Mouse (Mus musculus) midbrain, postnatal 0 days (tissue): ENCODE measurements around the gene Ccr10. TPM values are rescaled to one million over a fixed set of nuclear protein-coding genes. Genes with fewer than 3 reads are reported as not detected.

Source experiments
- ATAC-seq: fragments of 200-750 bp; cut with Nextera tagmentation; 2 replicates; pipeline ENCODE4 v1.8.0; 2017; ENCODE audit warnings: moderate number of reproducible peaks, mild to moderate bottlenecking, moderate TSS enrichment, moderate library complexity; ENCODE audit not compliant: low FRiP score
- DNase-seq: peaks from one replicate; pipeline ENCODE4 v3.0.0-alpha.2; 2015; ENCODE audit warnings: low spot score
- H3K27ac ChIP-seq: fragments of 300-500 bp; sonication (generic); 2 replicates; pipeline ENCODE4 v1.5.1; 2014; ENCODE audit warnings: low read depth, mild to moderate bottlenecking, low read length, mixed read lengths
- H3K27me3 ChIP-seq: fragments of 300-500 bp; sonication (generic); 2 replicates; pipeline ENCODE4 v1.6.1; 2014; ENCODE audit warnings: low read length, control low read depth, mixed read lengths; ENCODE audit not compliant: insufficient read depth
- H3K36me3 ChIP-seq: fragments of 300-500 bp; sonication (generic); 2 replicates; pipeline ENCODE4 v1.6.1; 2014; ENCODE audit warnings: low read length, control low read depth, mixed read lengths; ENCODE audit not compliant: insufficient read depth
- H3K4me1 ChIP-seq: fragments of 300-500 bp; sonication (generic); 2 replicates; pipeline ENCODE4 v1.6.1; 2014; ENCODE audit warnings: mild to moderate bottlenecking, control low read depth, antibody characterized with exemption, low read length, mixed read lengths; ENCODE audit not compliant: insufficient read depth
- H3K4me2 ChIP-seq: fragments of 300-500 bp; sonication (generic); 2 replicates; pipeline ENCODE4 v1.6.1; 2014; ENCODE audit warnings: low read depth, mild to moderate bottlenecking, low read length, mixed read lengths; ENCODE audit not compliant: poor library complexity, severe bottlenecking
- H3K4me3 ChIP-seq: fragments of 300-500 bp; sonication (generic); 2 replicates; pipeline ENCODE4 v1.5.1; 2014; ENCODE audit warnings: low read depth, mild to moderate bottlenecking, low read length, moderate library complexity
- H3K9ac ChIP-seq: fragments of 300-500 bp; sonication (generic); replicated peaks from 2 replicates; pipeline ENCODE4 v1.6.1; 2014; ENCODE audit warnings: mild to moderate bottlenecking, low read length, moderate library complexity, mixed read lengths; ENCODE audit not compliant: poor library complexity, severe bottlenecking
- H3K9me3 ChIP-seq: fragments of 300-500 bp; sonication (generic); 2 replicates; pipeline ENCODE4 v1.6.1; 2016; ENCODE audit warnings: low read length, control low read depth
- CTCF ChIP-seq: IDR thresholded peaks from 2 replicates; pipeline ENCODE4 v1.5.1; 2016; ENCODE audit warnings: antibody characterized with exemption, mild to moderate bottlenecking
- WGBS: fragments of 180-500 bp; shearing (Covaris S2); extraction: QIAGEN DNeasy Blood & Tissue Kit; methylation state at CpG from one replicate; pipeline ENCODE4 v1.1.7; 2014; 5-methylcytosine and 5-hydroxymethylcytosine counted together
- polyA plus RNA-seq: library from polyadenylated mRNA; unstranded; fragments of >200 nt; fragmentation: Nextera tagmentation; extraction: Ambion mirVana; gene quantifications from 2 replicates; pipeline ENCODE4 v1.2.1, GENCODE M21; 2015
- total RNA-seq: library from RNA; depleted of rRNA; stranded (reverse); fragments of >200 nt; gene quantifications from 2 replicates; pipeline ENCODE4 v1.2.3, GENCODE M21; 2014

Gene Ccr10
- total and polyA plus RNA-seq, 2 experiments from 2014 or later = 0.83 to 1.4 TPM

DNA sequence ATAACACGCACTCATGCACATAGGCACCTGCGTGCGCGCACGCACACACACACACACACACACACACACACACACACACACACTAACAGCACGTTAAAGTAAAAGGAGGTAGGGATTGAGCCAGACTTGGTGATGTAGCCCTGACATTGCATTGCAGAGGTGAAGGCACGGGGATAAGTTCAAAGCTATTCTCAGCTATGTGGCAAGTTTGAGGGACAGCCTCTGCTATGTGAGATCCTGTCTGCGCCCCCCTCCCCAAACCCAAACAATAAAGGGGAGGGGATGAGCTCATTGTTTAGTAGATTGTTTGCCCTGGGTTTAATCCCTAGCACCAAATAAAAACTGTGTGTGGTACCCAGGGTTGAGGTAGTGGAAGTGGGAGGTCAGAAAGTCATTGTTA, 34.2 kb downstream of the Ccr10 start:
- no peak overlapping the region for H3K4me3 ChIP-seq
- H3K4me2 ChIP-seq = no peak overlapping the region
- DNase-seq (no peak), ATAC-seq (no peak)
- no peaks in the 10 kb centered on the region for H3K36me3 ChIP-seq
- H3K27ac ChIP-seq = no peak overlapping the region
- peaks cover 6% of the 10 kb centered on the region; the same call in 1 of the 2 replicates for H3K4me1 ChIP-seq
- H3K9me3 ChIP-seq = no peaks in the 10 kb centered on the region
- TF ChIP-seq CTCF = no peak
- WGBS = 80% methylated on average over 8 of the region's 8 CpGs
- H3K27me3 ChIP-seq = no peaks in the 10 kb centered on the region
- no peak overlapping the region for H3K9ac ChIP-seq

- Histone ChIP-seq H3K4me3 (peak overlapping the region; percentile 20), H3K9me3 (no peaks in the 10 kb centered on the region), H3K27ac (no peak overlapping the region), H3K4me1 (0 out of 2 replicates have a peak, but pooled peaks cover 3% of the 10 kb centered on the region), H3K4me2 (peak overlapping the region; percentile 45), H3K27me3 (no peaks in the 10 kb centered on the region), H3K9ac (0 out of 2 replicates have a peak overlapping the region, but pooled peaks have one; percentile 19), H3K36me3 (no peaks in the 10 kb centered on the region)
- TF ChIP-seq CTCF = no peak
- ATAC-seq (no peak), DNase-seq (peak; percentile 62)
- WGBS = 47% methylated on average over 27 of the region's 27 CpGs
These were observed 35.0 kb downstream of the Ccr10 start for GRCm38 (mm10) chr11:101140164-101140819.

GRCm38 (mm10) chr11:101138536-101139181, 36.6 kb downstream of the Ccr10 start:
- Histone ChIP-seq H3K36me3 (no peaks in the 10 kb centered on the region), H3K4me1 (0 out of 2 replicates have a peak, but pooled peaks cover 3% of the 10 kb centered on the region), H3K9me3 (no peaks in the 10 kb centered on the region), H3K9ac (0 out of 2 replicates have a peak overlapping the region, but pooled peaks have one; percentile 29), H3K4me2 (peak overlapping the region; percentile 18; the same call in 1 of the 2 replicates), H3K27me3 (no peaks in the 10 kb centered on the region), H3K4me3 (no peak overlapping the region), H3K27ac (peak overlapping the region; percentile 51)
- 29% methylated on average over 15 of the region's 15 CpGs for WGBS
- ATAC-seq = peak; percentile 27; the same call in 1 of the 2 replicates
- DNase-seq = peak; percentile 64
- no peak for TF ChIP-seq CTCF

GRCm38 (mm10) chr11:101137000-101137399, 38.2 kb downstream of the Ccr10 start:
- no peaks in the 10 kb centered on the region for H3K4me1 ChIP-seq
- WGBS = 76% methylated on average over 7 of the region's 7 CpGs
- H3K36me3 ChIP-seq = no peaks in the 10 kb centered on the region
- H3K4me2 ChIP-seq = no peak overlapping the region
- H3K27ac ChIP-seq = no peak overlapping the region
- no peaks in the 10 kb centered on the region for H3K27me3 ChIP-seq
- ATAC-seq (no peak), DNase-seq (no peak)
- no peak for TF ChIP-seq CTCF
- no peak overlapping the region for H3K4me3 ChIP-seq
- H3K9me3 ChIP-seq = no peaks in the 10 kb centered on the region
- H3K9ac ChIP-seq = no peak overlapping the region

- no peaks in the 10 kb centered on the region for H3K27me3 ChIP-seq
- DNase-seq (no peak), ATAC-seq (no peak)
- no peak for TF ChIP-seq CTCF
- H3K9me3 ChIP-seq = no peaks in the 10 kb centered on the region
- H3K36me3 ChIP-seq = no peaks in the 10 kb centered on the region
- WGBS = 81% methylated on average over 13 of the region's 13 CpGs
- no peak overlapping the region for H3K4me3 ChIP-seq
- no peak overlapping the region for H3K4me2 ChIP-seq
- no peaks in the 10 kb centered on the region for H3K4me1 ChIP-seq
- H3K27ac ChIP-seq = no peak overlapping the region
- no peak overlapping the region for H3K9ac ChIP-seq
These were observed 40.9 kb downstream of the Ccr10 start for GRCm38 (mm10) chr11:101134217-101134865.

DNA sequence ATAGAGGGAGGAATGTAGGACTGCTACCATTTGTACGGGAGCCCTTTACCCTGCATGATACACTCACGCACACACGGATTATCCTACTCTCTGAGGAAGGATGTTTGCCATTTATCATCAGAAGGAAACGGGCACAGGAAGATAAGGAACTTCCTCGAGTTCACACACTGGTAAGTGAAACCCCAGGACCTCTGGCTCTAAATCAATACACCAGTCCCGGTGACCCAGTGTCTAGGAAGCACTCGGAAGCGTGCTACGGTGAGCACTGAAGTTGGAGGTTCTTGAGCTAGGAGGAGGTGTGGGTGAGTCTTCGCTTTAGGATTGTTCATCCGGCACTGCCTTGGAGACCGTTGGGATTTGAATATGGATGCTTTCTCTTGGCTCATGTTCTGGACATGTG, 42.2 kb downstream of the Ccr10 start:
- Histone ChIP-seq H3K4me1 (no peaks in the 10 kb centered on the region), H3K9me3 (no peaks in the 10 kb centered on the region), H3K9ac (no peak overlapping the region), H3K4me2 (no peak overlapping the region), H3K27me3 (no peaks in the 10 kb centered on the region), H3K4me3 (no peak overlapping the region), H3K27ac (no peak overlapping the region), H3K36me3 (no peaks in the 10 kb centered on the region)
- DNase-seq (no peak), ATAC-seq (no peak)
- no peak for TF ChIP-seq CTCF
- WGBS = 83% methylated on average over 12 of the region's 12 CpGs
